Mouse (Mus musculus) embryonic facial prominence, embryonic 15.5 days (tissue): Measurements from ENCODE around the gene Fjx1. TPM values are rescaled to one million over a fixed set of nuclear protein-coding genes. Genes with fewer than 3 reads are reported as not detected.

ENCODE experiments used
- ATAC-seq: fragments of 200-750 bp; cut with Nextera tagmentation; 2 replicates; pipeline ENCODE4 v1.8.0; 2017; ENCODE audit warnings: low read depth, moderate TSS enrichment; ENCODE audit not compliant: insufficient number of reproducible peaks, low FRiP score, low TSS enrichment
- H3K27ac ChIP-seq: fragments of 300-500 bp; sonication (generic); replicated peaks from 2 replicates; pipeline ENCODE4 v1.5.1; 2015; ENCODE audit warnings: mild to moderate bottlenecking, inconsistent platforms
- H3K27me3 ChIP-seq: fragments of 300-500 bp; sonication (generic); 2 replicates; pipeline ENCODE4 v1.6.1; 2015; ENCODE audit warnings: inconsistent platforms
- H3K36me3 ChIP-seq: fragments of 300-500 bp; sonication (generic); 2 replicates; pipeline ENCODE4 v1.6.1; 2015; ENCODE audit warnings: mild to moderate bottlenecking, inconsistent platforms
- H3K4me1 ChIP-seq: fragments of 300-500 bp; sonication (generic); 2 replicates; pipeline ENCODE4 v1.6.1; 2015; ENCODE audit warnings: inconsistent platforms
- H3K4me2 ChIP-seq: fragments of 300-500 bp; sonication (generic); replicated peaks from 2 replicates; pipeline ENCODE4 v1.6.1; 2015; ENCODE audit warnings: mild to moderate bottlenecking, inconsistent platforms
- H3K4me3 ChIP-seq: fragments of 300-500 bp; sonication (generic); replicated peaks from 2 replicates; pipeline ENCODE4 v1.5.1; 2015; ENCODE audit warnings: mild to moderate bottlenecking, inconsistent platforms
- H3K9ac ChIP-seq: fragments of 300-500 bp; sonication (generic); 2 replicates; pipeline ENCODE4 v1.6.1; 2015; ENCODE audit warnings: inconsistent platforms
- H3K9me3 ChIP-seq: fragments of 300-500 bp; sonication (generic); replicated peaks from 2 replicates; pipeline ENCODE4 v1.6.1; 2016; ENCODE audit warnings: inconsistent platforms
- WGBS: fragments of 180-500 bp; shearing (Covaris S2); methylation state at CpG from one replicate; pipeline ENCODE4 v1.1.7; 2015; 5-methylcytosine and 5-hydroxymethylcytosine counted together
- polyA plus RNA-seq: library from polyadenylated mRNA; unstranded; fragments of >200 nt; fragmentation: Nextera tagmentation; extraction: Ambion mirVana; gene quantifications from 2 replicates; pipeline ENCODE4 v1.2.1, GENCODE M21; 2015

The Fjx1 gene
- polyA plus RNA-seq, 1 experiment from 2014 or later = 15.9 TPM

- peak; percentile 41 for ATAC-seq
- no peaks in the 10 kb centered on the region for H3K9me3 ChIP-seq
- H3K27ac ChIP-seq = peak overlapping the region; percentile 80
- peaks cover 43% of the 10 kb centered on the region for H3K4me1 ChIP-seq
- H3K9ac ChIP-seq = peak overlapping the region; percentile 71
- peak overlapping the region; percentile 99 for H3K4me2 ChIP-seq
- whole genome bisulfite sequencing = under 1% methylated on average over 109 of the region's 109 CpGs
- H3K27me3 ChIP-seq = no peaks in the 10 kb centered on the region
- no peaks in the 10 kb centered on the region for H3K36me3 ChIP-seq
- H3K4me3 ChIP-seq = peak overlapping the region; percentile 74
These were observed 1.3 kb downstream of the Fjx1 start for GRCm38 (mm10) chr2:102450761-102451670.

GRCm38 (mm10) chr2:102450248-102450760 is 2.0 kb downstream of the Fjx1 start:
- H3K4me3 ChIP-seq = peak overlapping the region; percentile 74
- H3K4me1 ChIP-seq = peaks cover 43% of the 10 kb centered on the region
- WGBS = under 1% methylated on average over 43 of the region's 43 CpGs
- H3K9ac ChIP-seq = peak overlapping the region; percentile 71
- no peaks in the 10 kb centered on the region for H3K27me3 ChIP-seq
- H3K9me3 ChIP-seq = no peaks in the 10 kb centered on the region
- ATAC-seq = peak; percentile 13; the same call in 1 of the 2 replicates
- H3K36me3 ChIP-seq = no peaks in the 10 kb centered on the region
- peak overlapping the region; percentile 99 for H3K4me2 ChIP-seq
- H3K27ac ChIP-seq = peak overlapping the region; percentile 80; the same call in 1 of the 2 replicates

- 3% methylated on average over 17 of the region's 17 CpGs for WGBS
- Histone ChIP-seq H3K9ac (peak overlapping the region; percentile 71), H3K36me3 (no peaks in the 10 kb centered on the region), H3K27me3 (no peaks in the 10 kb centered on the region), H3K4me3 (peak overlapping the region; percentile 74), H3K4me2 (peak overlapping the region; percentile 99), H3K4me1 (peaks cover 43% of the 10 kb centered on the region), H3K27ac (peak overlapping the region; percentile 80; the same call in 1 of the 2 replicates), H3K9me3 (no peaks in the 10 kb centered on the region)
- no peak for ATAC-seq
These were observed 2.6 kb downstream of the Fjx1 start for GRCm38 (mm10) chr2:102449630-102450247.

- Histone ChIP-seq H3K4me1 (peaks cover 43% of the 10 kb centered on the region), H3K27ac (no peak overlapping the region), H3K9me3 (no peaks in the 10 kb centered on the region), H3K9ac (no peak overlapping the region), H3K4me3 (no peak overlapping the region), H3K4me2 (peak overlapping the region; percentile 99), H3K27me3 (no peaks in the 10 kb centered on the region), H3K36me3 (no peaks in the 10 kb centered on the region)
- no peak for ATAC-seq
- WGBS = 19% methylated on average over 1 of the region's 1 CpGs
These were observed 3.2 kb downstream of the Fjx1 start for GRCm38 (mm10) chr2:102449056-102449455.

- 0 out of 2 replicates have a peak overlapping the region, but pooled peaks have one; percentile 6 for H3K4me2 ChIP-seq
- no peak for ATAC-seq
- WGBS = 50% methylated on average over 7 of the region's 7 CpGs
These were observed 4.5 kb downstream of the Fjx1 start for GRCm38 (mm10) chr2:102447831-102448230.

GRCm38 (mm10) chr2:102446851-102447250 is 5.4 kb downstream of the Fjx1 start:
- Histone ChIP-seq H3K27ac (no peak overlapping the region), H3K4me1 (peaks cover 35% of the 10 kb centered on the region), H3K9me3 (no peaks in the 10 kb centered on the region), H3K36me3 (no peaks in the 10 kb centered on the region), H3K9ac (no peak overlapping the region), H3K27me3 (no peaks in the 10 kb centered on the region), H3K4me3 (no peak overlapping the region), H3K4me2 (no peak overlapping the region)
- 72% methylated on average over 4 of the region's 4 CpGs for WGBS
- no peak for ATAC-seq

More at GRCm38 (mm10) chr2:102447831-102448230, 4.5 kb downstream of the Fjx1 start:
- Histone ChIP-seq H3K9me3 (no peaks in the 10 kb centered on the region), H3K4me3 (no peak overlapping the region), H3K36me3 (no peaks in the 10 kb centered on the region), H3K4me1 (peaks cover 40% of the 10 kb centered on the region), H3K27ac (0 out of 2 replicates have a peak overlapping the region, but pooled peaks have one; percentile 22), H3K27me3 (no peaks in the 10 kb centered on the region), H3K9ac (no peak overlapping the region)

- ATAC-seq = no peak
- 38% methylated on average over 8 of the region's 8 CpGs for WGBS
These were observed 14.8 kb downstream of the Fjx1 start for GRCm38 (mm10) chr2:102437357-102438030.

GRCm38 (mm10) chr2:102433879-102434278 is 18.4 kb downstream of the Fjx1 start:
- WGBS = 80% methylated on average over 1 of the region's 1 CpGs
- ATAC-seq = no peak
- Histone ChIP-seq H3K36me3 (no peaks in the 10 kb centered on the region), H3K4me3 (no peak overlapping the region), H3K27me3 (no peaks in the 10 kb centered on the region), H3K4me2 (no peak overlapping the region), H3K27ac (no peak overlapping the region), H3K9me3 (no peaks in the 10 kb centered on the region), H3K9ac (no peak overlapping the region), H3K4me1 (no peaks in the 10 kb centered on the region)

More at GRCm38 (mm10) chr2:102437357-102438030, 14.8 kb downstream of the Fjx1 start:
- H3K9me3 ChIP-seq = no peaks in the 10 kb centered on the region
- no peaks in the 10 kb centered on the region for H3K4me1 ChIP-seq
- no peak overlapping the region for H3K9ac ChIP-seq
- no peak overlapping the region for H3K27ac ChIP-seq
- no peak overlapping the region for H3K4me3 ChIP-seq
- no peaks in the 10 kb centered on the region for H3K27me3 ChIP-seq
- no peaks in the 10 kb centered on the region for H3K36me3 ChIP-seq
- H3K4me2 ChIP-seq = no peak overlapping the region

- WGBS = 43% methylated on average over 4 of the region's 4 CpGs
- no peaks in the 10 kb centered on the region for H3K27me3 ChIP-seq
- no peak overlapping the region for H3K9ac ChIP-seq
- no peaks in the 10 kb centered on the region for H3K4me1 ChIP-seq
- no peak overlapping the region for H3K4me2 ChIP-seq
- no peaks in the 10 kb centered on the region for H3K9me3 ChIP-seq
- H3K36me3 ChIP-seq = no peaks in the 10 kb centered on the region
- H3K4me3 ChIP-seq = no peak overlapping the region
- no peak overlapping the region for H3K27ac ChIP-seq
- ATAC-seq = no peak
These were observed 21.2 kb downstream of the Fjx1 start for GRCm38 (mm10) chr2:102431084-102431483.

GRCm38 (mm10) chr2:102427974-102428373 is 24.3 kb downstream of the Fjx1 start:
- H3K4me2 ChIP-seq = no peak overlapping the region
- no peaks in the 10 kb centered on the region for H3K4me1 ChIP-seq
- H3K27me3 ChIP-seq = no peaks in the 10 kb centered on the region
- no peaks in the 10 kb centered on the region for H3K9me3 ChIP-seq
- H3K4me3 ChIP-seq = no peak overlapping the region
- H3K9ac ChIP-seq = no peak overlapping the region
- no peaks in the 10 kb centered on the region for H3K36me3 ChIP-seq
- no peak for ATAC-seq
- no peak overlapping the region for H3K27ac ChIP-seq

- ATAC-seq = no peak
- Histone ChIP-seq H3K9ac (no peak overlapping the region), H3K9me3 (no peaks in the 10 kb centered on the region), H3K4me3 (no peak overlapping the region), H3K4me1 (no peaks in the 10 kb centered on the region), H3K27me3 (no peaks in the 10 kb centered on the region), H3K36me3 (no peaks in the 10 kb centered on the region), H3K4me2 (no peak overlapping the region), H3K27ac (no peak overlapping the region)
- 41% methylated on average over 3 of the region's 3 CpGs for WGBS
These were observed 25.9 kb downstream of the Fjx1 start for GRCm38 (mm10) chr2:102426434-102426833.
